Mouse (Mus musculus) testis, postnatal 14 days (tissue): Measurements from ENCODE around the gene Tbl1xr1.

Experiments
- DNase-seq: peaks from one replicate; pipeline ENCODE4 v3.0.0; 2021; ENCODE audit warnings: low spot score

The Tbl1xr1 gene

GRCm38 (mm10) chr3:22142846-22143641 lies 66.6 kb downstream of the Tbl1xr1 start:
- DNase-seq = no peak

- no peak for DNase-seq
These were observed 67.8 kb downstream of the Tbl1xr1 start for GRCm38 (mm10) chr3:22144255-22144654.

GRCm38 (mm10) chr3:22147433-22147927 lies 71.0 kb downstream of the Tbl1xr1 start:
- DNase-seq = no peak

- DNase-seq = no peak
These were observed 72.0 kb downstream of the Tbl1xr1 start for GRCm38 (mm10) chr3:22148306-22148932.

GRCm38 (mm10) chr3:22150872-22151530 lies 74.5 kb downstream of the Tbl1xr1 start:
- DNase-seq = no peak

- DNase-seq = no peak
These were observed 76.3 kb downstream of the Tbl1xr1 start for GRCm38 (mm10) chr3:22152773-22153172.

GRCm38 (mm10) chr3:22154522-22154921 lies 78.1 kb downstream of the Tbl1xr1 start:
- DNase-seq = no peak

GRCm38 (mm10) chr3:22156397-22156796 lies 79.9 kb downstream of the Tbl1xr1 start:
- no peak for DNase-seq

- no peak for DNase-seq
These were observed 86.5 kb downstream of the Tbl1xr1 start for GRCm38 (mm10) chr3:22162948-22163347.

GRCm38 (mm10) chr3:22167856-22168255 lies 91.4 kb downstream of the Tbl1xr1 start:
- DNase-seq = no peak

- DNase-seq = no peak
These were observed 92.0 kb downstream of the Tbl1xr1 start for GRCm38 (mm10) chr3:22168432-22168831.

- no peak for DNase-seq
These were observed 95.1 kb downstream of the Tbl1xr1 start for GRCm38 (mm10) chr3:22171526-22171925.

GRCm38 (mm10) chr3:22172410-22172809 lies 96.0 kb downstream of the Tbl1xr1 start:
- DNase-seq = no peak

GRCm38 (mm10) chr3:22173171-22173570 lies 96.7 kb downstream of the Tbl1xr1 start:
- no peak for DNase-seq

- DNase-seq = no peak
These were observed 97.8 kb downstream of the Tbl1xr1 start for GRCm38 (mm10) chr3:22174232-22174631.

- DNase-seq = no peak
These were observed 103.6 kb downstream of the Tbl1xr1 start for GRCm38 (mm10) chr3:22180076-22180475.

GRCm38 (mm10) chr3:22181026-22181425 lies 104.6 kb downstream of the Tbl1xr1 start:
- DNase-seq = no peak

GRCm38 (mm10) chr3:22185265-22185664 lies 108.8 kb downstream of the Tbl1xr1 start:
- DNase-seq = no peak

- no peak for DNase-seq
These were observed 114.0 kb downstream of the Tbl1xr1 start for GRCm38 (mm10) chr3:22190498-22190897.

- no peak for DNase-seq
These were observed 116.5 kb downstream of the Tbl1xr1 start for GRCm38 (mm10) chr3:22192931-22193330.

GRCm38 (mm10) chr3:22194185-22194856 lies 117.9 kb downstream of the Tbl1xr1 start:
- DNase-seq = no peak

GRCm38 (mm10) chr3:22198802-22199201 lies 122.3 kb downstream of the Tbl1xr1 start:
- no peak for DNase-seq
